Mouse (Mus musculus): ENCODE measurements around the gene Tnf. TPM values are rescaled to one million over a fixed set of nuclear protein-coding genes. Genes with fewer than 3 reads are reported as not detected.

The Tnf gene
- polyA plus RNA-seq, 1 experiment = 7.4 TPM

DNA sequence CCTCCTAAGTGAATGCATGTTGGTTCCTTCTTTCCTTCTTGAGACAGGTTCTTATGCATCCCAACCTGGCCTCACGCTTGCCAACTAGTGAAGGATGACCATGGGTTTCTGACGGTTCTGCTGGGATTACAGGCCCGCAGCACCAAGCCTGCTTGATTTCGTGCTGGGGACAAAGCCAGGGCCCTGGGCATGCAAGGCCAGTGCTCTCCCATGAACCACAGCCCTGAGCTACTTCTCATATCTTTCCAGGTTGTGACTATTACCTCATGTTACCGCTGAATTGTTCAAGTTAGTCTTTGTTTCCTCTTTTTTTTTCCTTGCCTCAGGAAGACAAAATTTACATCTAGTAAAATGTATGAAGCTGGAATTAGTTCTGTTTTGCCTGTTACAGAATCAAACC lies 8.9 kb downstream of the Tnf start:
- Histone ChIP-seq H3K4me3 (replicated peaks; ENCODE audit: control insufficient read depth, low read depth, low read length) (no peak overlapping the region), H3K27ac (ENCODE audit: control insufficient read depth, insufficient read depth, low read depth, low read length, poor library complexity) (peak overlapping the region; percentile 92), H3K4me1 (ENCODE audit: control insufficient read depth, insufficient read depth, low read length) (peaks cover 13% of the 10 kb centered on the region; the same call in 1 of the 2 replicates)
- WGBS = 14% methylated on average over 5 of the region's 5 CpGs
- no peak for TF ChIP-seq POLR2A (IDR thresholded peaks at IDR 0.05; ENCODE audit: borderline replicate concordance, control insufficient read depth, low read depth, low read length)
- no peak for TF ChIP-seq CTCF (IDR thresholded peaks at IDR 0.05; ENCODE audit: control insufficient read depth, insufficient read depth, low read length)

DNA sequence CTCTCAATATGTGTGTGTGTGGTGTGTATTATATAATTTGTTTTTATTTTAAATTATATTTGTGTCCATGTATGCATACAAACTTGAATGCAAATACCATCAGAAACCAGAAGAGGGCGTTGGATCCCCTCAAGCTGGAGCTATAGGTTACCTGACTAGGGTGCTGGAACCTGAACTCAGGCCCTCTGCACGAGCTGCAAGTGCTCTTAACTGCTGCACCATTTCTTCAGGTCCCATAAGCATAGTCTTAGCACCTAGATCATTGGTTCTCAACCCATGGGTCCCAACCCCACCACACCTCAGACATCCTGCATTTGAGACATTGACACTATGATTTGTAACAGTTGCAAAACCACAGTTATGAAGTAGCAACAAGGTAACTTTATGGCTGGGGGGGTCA lies 10.1 kb downstream of the Tnf start:
- peaks cover 13% of the 10 kb centered on the region; the same call in 1 of the 2 replicates for H3K4me1 ChIP-seq (ENCODE audit: control insufficient read depth, insufficient read depth, low read length)
- H3K4me3 ChIP-seq (replicated peaks; ENCODE audit: control insufficient read depth, low read depth, low read length) = no peak overlapping the region
- 55% methylated on average over 2 of the region's 2 CpGs for WGBS
- peak overlapping the region; percentile 42; the same call in 1 of the 2 replicates for H3K27ac ChIP-seq (ENCODE audit: control insufficient read depth, insufficient read depth, low read depth, low read length, poor library complexity)
- no peak for TF ChIP-seq POLR2A (IDR thresholded peaks at IDR 0.05; ENCODE audit: borderline replicate concordance, control insufficient read depth, low read depth, low read length)
- TF ChIP-seq CTCF (IDR thresholded peaks at IDR 0.05; ENCODE audit: control insufficient read depth, insufficient read depth, low read length) = peak; percentile 4; the same call in 1 of the 2 replicates

DNA sequence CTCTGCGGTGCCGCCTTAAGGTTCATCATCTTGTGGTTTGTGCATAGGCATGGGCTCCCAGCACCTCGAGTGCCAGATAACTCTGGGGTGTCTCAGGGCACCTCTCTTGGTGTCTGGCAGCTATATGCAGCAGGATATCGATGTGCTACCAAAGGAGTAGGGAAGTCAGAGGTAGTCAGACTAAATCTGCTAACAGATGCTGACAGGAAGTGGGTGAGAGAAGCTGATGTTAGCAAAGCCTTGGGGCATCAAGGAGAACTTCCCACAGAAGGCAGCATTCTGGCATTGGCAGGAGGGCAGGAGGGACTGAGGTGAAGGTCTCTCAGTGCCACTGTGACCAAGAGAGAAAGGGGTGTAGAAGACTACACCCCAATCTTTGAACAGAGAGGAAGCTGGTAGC lies 11.7 kb downstream of the Tnf start:
- TF ChIP-seq CTCF (IDR thresholded peaks at IDR 0.05; ENCODE audit: control insufficient read depth, insufficient read depth, low read length) (no peak), POLR2A (IDR thresholded peaks at IDR 0.05; ENCODE audit: borderline replicate concordance, control insufficient read depth, low read depth, low read length) (no peak)
- Histone ChIP-seq H3K4me1 (ENCODE audit: control insufficient read depth, insufficient read depth, low read length) (peaks cover 14% of the 10 kb centered on the region), H3K27ac (ENCODE audit: control insufficient read depth, insufficient read depth, low read depth, low read length, poor library complexity) (peak overlapping the region; percentile 71), H3K4me3 (replicated peaks; ENCODE audit: control insufficient read depth, low read depth, low read length) (no peak overlapping the region)
- 1% methylated on average over 4 of the region's 4 CpGs for WGBS

GRCm38 (mm10) chr17:35189186-35189585 lies 12.6 kb downstream of the Tnf start:
- WGBS = 0% methylated on average over 1 of the region's 1 CpGs
- H3K4me3 ChIP-seq (replicated peaks; ENCODE audit: control insufficient read depth, low read depth, low read length) = no peak overlapping the region
- peaks cover 15% of the 10 kb centered on the region for H3K4me1 ChIP-seq (ENCODE audit: control insufficient read depth, insufficient read depth, low read length)

DNA sequence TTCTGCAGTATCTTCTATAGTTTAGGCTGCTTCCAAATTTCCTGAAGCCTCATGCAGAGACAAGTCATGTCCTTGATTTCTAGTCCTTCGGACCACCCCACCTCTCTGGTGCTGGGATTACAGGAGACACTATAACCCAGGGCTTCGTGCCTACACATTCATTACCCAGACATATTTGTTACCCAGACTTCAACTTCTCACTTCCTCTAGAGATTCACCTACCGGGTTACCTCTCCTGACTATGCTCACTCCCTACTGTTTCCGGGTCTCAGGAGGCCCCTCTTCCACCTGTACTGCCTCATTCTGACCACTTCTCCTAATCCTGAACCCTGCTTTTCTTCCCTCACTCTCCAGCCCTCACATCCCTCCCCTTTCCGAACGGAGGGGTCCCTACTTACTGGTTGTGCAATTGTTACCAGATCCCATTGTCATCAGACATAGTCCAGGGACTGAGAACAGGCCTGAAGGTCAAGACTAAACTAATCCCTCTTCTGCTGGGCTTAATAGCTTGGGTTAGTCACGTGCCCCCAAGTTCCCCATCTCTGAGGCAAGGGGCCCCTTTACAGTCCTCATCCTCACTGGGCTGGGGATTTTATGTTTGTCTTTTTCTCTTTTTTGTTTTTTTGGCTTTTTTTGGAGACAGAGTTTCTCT lies 13.7 kb downstream of the Tnf start, which contains the start of gene Lst1:
Lst1 (minus strand) TSS at position 481 of the 652 bp plus-strand sequence.
- peak within 1 kb of the TSS; percentile 76 for H3K4me3 ChIP-seq (replicated peaks; ENCODE audit: control insufficient read depth, low read depth, low read length)
- WGBS = 15% methylated on average over 7 of the region's 7 CpGs
- peaks cover 11% of the 10 kb centered on the region for H3K4me1 ChIP-seq (ENCODE audit: control insufficient read depth, insufficient read depth, low read length)

More at GRCm38 (mm10) chr17:35189186-35189585, 12.6 kb downstream of the Tnf start:
- peak overlapping the region; percentile 71 for H3K27ac ChIP-seq (ENCODE audit: control insufficient read depth, insufficient read depth, low read depth, low read length, poor library complexity)
- TF ChIP-seq CTCF (IDR thresholded peaks at IDR 0.05; ENCODE audit: control insufficient read depth, insufficient read depth, low read length) (no peak), POLR2A (IDR thresholded peaks at IDR 0.05; ENCODE audit: borderline replicate concordance, control insufficient read depth, low read depth, low read length) (no peak)

DNA sequence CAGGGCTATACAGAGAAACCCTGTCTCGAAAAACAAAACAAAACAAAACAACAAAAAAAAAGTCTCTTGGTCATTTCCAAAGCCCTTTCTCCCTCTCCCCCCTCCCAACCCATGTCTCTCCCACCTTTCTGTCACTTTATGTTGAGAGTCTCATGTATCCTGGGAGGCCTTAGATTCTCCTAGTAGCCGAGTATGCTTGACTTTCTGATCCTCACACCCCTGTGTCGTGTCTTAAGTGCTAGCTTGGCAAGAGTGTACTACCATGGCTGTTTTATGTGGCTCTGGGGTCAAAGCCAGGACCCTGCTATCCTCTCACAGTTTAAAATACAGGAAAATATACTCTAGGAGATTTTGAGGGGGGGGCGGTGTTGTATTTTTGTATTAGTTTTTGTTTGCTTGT lies 14.5 kb downstream of the Tnf start:
- Histone ChIP-seq H3K4me1 (ENCODE audit: control insufficient read depth, insufficient read depth, low read length) (peaks cover 9% of the 10 kb centered on the region), H3K4me3 (replicated peaks; ENCODE audit: control insufficient read depth, low read depth, low read length) (peak overlapping the region; percentile 54), H3K27ac (ENCODE audit: control insufficient read depth, insufficient read depth, low read depth, low read length, poor library complexity) (peak overlapping the region; percentile 95; the same call in 1 of the 2 replicates)
- 44% methylated on average over 4 of the region's 4 CpGs for WGBS
- TF ChIP-seq POLR2A (IDR thresholded peaks at IDR 0.05; ENCODE audit: borderline replicate concordance, control insufficient read depth, low read depth, low read length) (no peak), CTCF (IDR thresholded peaks at IDR 0.05; ENCODE audit: control insufficient read depth, insufficient read depth, low read length) (no peak)

More for the DNA sequence above, 13.7 kb downstream of the Tnf start, which contains the start of gene Lst1:
- H3K27ac ChIP-seq (ENCODE audit: control insufficient read depth, insufficient read depth, low read depth, low read length, poor library complexity) = peak within 1 kb of the TSS; percentile 95
- TF ChIP-seq POLR2A (IDR thresholded peaks at IDR 0.05; ENCODE audit: borderline replicate concordance, control insufficient read depth, low read depth, low read length) (no peak), CTCF (IDR thresholded peaks at IDR 0.05; ENCODE audit: control insufficient read depth, insufficient read depth, low read length) (no peak)

GRCm38 (mm10) chr17:35186681-35187080 lies 15.1 kb downstream of the Tnf start:
- 5% methylated on average over 4 of the region's 4 CpGs for WGBS
- H3K4me1 ChIP-seq (ENCODE audit: control insufficient read depth, insufficient read depth, low read length) = peaks cover 7% of the 10 kb centered on the region
- peak overlapping the region; percentile 64 for H3K4me3 ChIP-seq (replicated peaks; ENCODE audit: control insufficient read depth, low read depth, low read length)
- peak overlapping the region; percentile 76 for H3K27ac ChIP-seq (ENCODE audit: control insufficient read depth, insufficient read depth, low read depth, low read length, poor library complexity)
- TF ChIP-seq POLR2A (IDR thresholded peaks at IDR 0.05; ENCODE audit: borderline replicate concordance, control insufficient read depth, low read depth, low read length) = 0 out of 2 replicates have a peak, but pooled peaks have one; percentile 5
- no peak for TF ChIP-seq CTCF (IDR thresholded peaks at IDR 0.05; ENCODE audit: control insufficient read depth, insufficient read depth, low read length)

DNA sequence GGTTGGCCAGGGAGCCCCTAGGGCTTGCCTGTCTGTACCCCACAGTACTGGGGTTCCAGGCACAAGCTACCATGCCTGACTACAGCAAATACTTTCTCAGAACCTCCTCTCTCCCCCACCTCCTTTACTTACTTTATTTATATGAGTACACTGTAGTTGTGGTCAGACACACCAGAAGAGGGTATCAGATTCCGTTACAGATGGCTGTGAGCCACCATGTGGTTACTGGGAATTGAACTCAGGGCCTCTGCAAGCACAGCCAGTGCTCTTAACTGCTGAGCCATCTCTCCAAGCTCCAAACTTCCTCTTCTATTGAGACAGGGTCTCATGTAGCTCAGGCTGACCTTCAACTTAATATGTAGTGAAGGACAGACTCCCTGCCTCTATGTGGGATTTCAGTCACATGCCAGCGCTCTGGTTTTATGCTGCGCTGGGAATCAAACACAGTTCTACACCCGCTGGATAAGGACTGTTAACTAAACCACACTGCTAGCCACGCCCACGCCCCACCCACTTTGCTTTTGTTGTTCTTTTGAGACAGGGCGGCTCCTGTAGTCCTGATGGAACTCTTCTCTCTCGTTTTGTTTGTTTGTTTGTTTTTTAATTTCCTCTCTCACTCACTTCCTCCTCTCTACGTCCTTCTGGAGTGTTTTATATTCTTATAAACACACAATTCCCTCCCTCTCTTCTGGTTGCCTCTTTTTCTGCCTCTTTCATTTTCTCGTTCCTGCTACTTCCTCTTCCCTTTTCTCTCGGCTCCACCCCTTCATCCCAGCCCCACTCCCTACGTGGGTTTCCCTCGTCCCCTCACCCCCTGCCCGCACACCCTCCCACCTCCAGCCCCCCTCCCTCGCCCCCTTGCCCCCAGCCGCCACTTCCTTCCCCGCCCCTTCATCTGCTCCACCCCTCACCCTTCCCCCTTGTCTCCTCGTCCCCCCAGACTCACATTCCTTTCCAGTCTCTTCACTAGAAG lies 15.9 kb downstream of the Tnf start:
- Histone ChIP-seq H3K4me1 (ENCODE audit: control insufficient read depth, insufficient read depth, low read length) (peaks cover 7% of the 10 kb centered on the region), H3K4me3 (replicated peaks; ENCODE audit: control insufficient read depth, low read depth, low read length) (peak overlapping the region; percentile 64), H3K27ac (ENCODE audit: control insufficient read depth, insufficient read depth, low read depth, low read length, poor library complexity) (peak overlapping the region; percentile 76)
- WGBS = 1% methylated on average over 18 of the region's 18 CpGs
- TF ChIP-seq CTCF (IDR thresholded peaks at IDR 0.05; ENCODE audit: control insufficient read depth, insufficient read depth, low read length) = no peak
- no peak for TF ChIP-seq POLR2A (IDR thresholded peaks at IDR 0.05; ENCODE audit: borderline replicate concordance, control insufficient read depth, low read depth, low read length)
